Mouse (Mus musculus) intestine, embryonic 15.5 days (tissue): ENCODE measurements around the gene Tmem117. TPM values are rescaled to one million over a fixed set of nuclear protein-coding genes. Genes with fewer than 3 reads are reported as not detected.

Experiments
- ATAC-seq: fragments of 200-750 bp; cut with Nextera tagmentation; 2 replicates; pipeline ENCODE4 v1.8.0; 2017; ENCODE audit warnings: moderate TSS enrichment, moderate library complexity
- H3K27ac ChIP-seq: fragments of 300-500 bp; sonication (generic); 2 replicates; pipeline ENCODE4 v1.5.1; 2015; ENCODE audit warnings: mild to moderate bottlenecking, inconsistent platforms
- H3K27me3 ChIP-seq: fragments of 300-500 bp; sonication (generic); replicated peaks from 2 replicates; pipeline ENCODE4 v1.6.1; 2015; ENCODE audit warnings: inconsistent platforms
- H3K36me3 ChIP-seq: fragments of 300-500 bp; sonication (generic); 2 replicates; pipeline ENCODE4 v1.6.1; 2015; ENCODE audit warnings: inconsistent platforms
- H3K4me1 ChIP-seq: fragments of 300-500 bp; sonication (generic); replicated peaks from 2 replicates; pipeline ENCODE4 v1.6.1; 2015; ENCODE audit warnings: inconsistent platforms
- H3K4me2 ChIP-seq: fragments of 300-500 bp; sonication (generic); replicated peaks from 2 replicates; pipeline ENCODE4 v1.6.1; 2015; ENCODE audit warnings: mild to moderate bottlenecking, inconsistent platforms
- H3K4me3 ChIP-seq: fragments of 300-500 bp; sonication (generic); replicated peaks from 2 replicates; pipeline ENCODE4 v1.5.1; 2015; ENCODE audit warnings: inconsistent platforms
- H3K9ac ChIP-seq: fragments of 300-500 bp; sonication (generic); 2 replicates; pipeline ENCODE4 v1.6.1; 2015; ENCODE audit warnings: inconsistent platforms
- H3K9me3 ChIP-seq: fragments of 300-500 bp; sonication (generic); 2 replicates; pipeline ENCODE4 v1.6.1; 2016; ENCODE audit warnings: inconsistent platforms
- WGBS: fragments of 180-500 bp; shearing (Covaris S2); methylation state at CpG from one replicate; pipeline ENCODE4 v1.1.7; 2015; 5-methylcytosine and 5-hydroxymethylcytosine counted together
- polyA plus RNA-seq: library from polyadenylated mRNA; unstranded; fragments of >200 nt; fragmentation: Nextera tagmentation; extraction: Ambion mirVana; gene quantifications from 2 replicates; pipeline ENCODE4 v1.2.1, GENCODE M21; 2015

Gene Tmem117
- polyA plus RNA-seq, 1 experiment from 2014 or later, result 2.5 TPM

DNA sequence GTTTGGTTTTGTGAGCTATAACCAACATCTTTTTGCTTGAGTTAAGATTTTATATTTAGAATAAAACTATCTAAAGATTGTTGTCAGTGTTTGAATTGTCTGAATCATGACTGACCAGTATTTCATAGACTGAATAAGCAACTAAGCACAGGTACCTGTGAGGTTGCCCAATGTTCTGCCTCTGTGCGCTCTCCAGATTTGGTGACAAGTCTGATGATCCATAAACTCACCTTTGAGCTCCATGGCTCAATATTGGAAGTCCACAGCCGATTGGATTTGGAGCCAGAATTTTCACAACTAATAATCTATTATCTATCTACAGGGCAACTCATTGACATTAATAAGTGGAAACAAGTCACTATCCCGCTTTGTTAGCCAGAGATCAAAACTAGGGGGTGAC, 312.9 kb downstream of the Tmem117 start:
- 92% methylated on average over 3 of the region's 3 CpGs for WGBS
- Histone ChIP-seq H3K4me1 (no peaks in the 10 kb centered on the region), H3K9me3 (no peaks in the 10 kb centered on the region), H3K4me2 (no peak overlapping the region), H3K27ac (no peak overlapping the region), H3K9ac (no peak overlapping the region), H3K4me3 (no peak overlapping the region), H3K36me3 (no peaks in the 10 kb centered on the region), H3K27me3 (no peaks in the 10 kb centered on the region)
- no peak; the same call in 1 of the 2 replicates for ATAC-seq

DNA sequence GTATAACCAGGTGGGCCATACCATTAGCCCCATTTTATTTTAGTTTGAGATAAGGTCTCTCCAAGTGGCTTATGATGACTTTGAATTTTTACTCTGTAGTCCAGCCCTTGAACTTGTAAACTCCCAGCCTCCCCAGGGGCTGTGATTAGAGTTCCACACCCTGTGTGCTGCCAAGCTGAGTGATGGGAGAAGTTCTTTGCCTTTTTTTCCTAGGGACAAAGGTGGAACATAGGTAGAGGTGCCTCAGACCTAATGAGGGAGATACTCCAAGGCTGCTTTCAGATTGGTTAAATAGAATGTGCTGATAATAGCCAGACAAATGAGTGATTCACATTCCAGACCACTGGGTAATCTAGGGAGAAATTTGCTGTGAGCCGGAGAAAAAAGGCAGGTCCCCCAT, 313.4 kb downstream of the Tmem117 start:
- Histone ChIP-seq H3K9ac (no peak overlapping the region), H3K36me3 (no peaks in the 10 kb centered on the region), H3K27me3 (no peaks in the 10 kb centered on the region), H3K4me3 (no peak overlapping the region), H3K27ac (no peak overlapping the region), H3K4me2 (no peak overlapping the region), H3K4me1 (no peaks in the 10 kb centered on the region), H3K9me3 (no peaks in the 10 kb centered on the region)
- WGBS, result 21% methylated on average over 1 of the region's 1 CpGs
- peak; percentile 91 for ATAC-seq

DNA sequence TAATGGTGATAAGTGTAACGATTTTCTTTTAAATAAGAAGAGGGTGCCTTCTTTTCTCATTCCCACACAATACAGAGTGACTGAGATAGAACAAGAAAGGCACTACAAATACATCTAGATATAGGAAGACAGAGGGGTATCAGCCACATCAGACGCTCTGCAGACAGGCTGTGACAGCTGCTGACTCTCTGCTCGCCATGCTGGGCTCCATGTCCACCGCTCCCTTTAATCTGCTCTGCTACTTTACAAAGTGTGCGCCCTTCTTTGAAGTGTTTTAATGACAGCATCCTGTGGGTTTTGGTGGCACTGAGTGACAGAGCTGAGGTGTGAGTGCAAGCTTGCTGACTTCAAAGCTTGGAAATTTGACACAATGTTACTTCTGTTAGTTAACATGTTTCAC, 314.9 kb downstream of the Tmem117 start:
- no peak for ATAC-seq
- no peak overlapping the region for H3K9ac ChIP-seq
- 67% methylated on average over 5 of the region's 5 CpGs for WGBS
- H3K27ac ChIP-seq, result no peak overlapping the region
- H3K4me1 ChIP-seq, result no peaks in the 10 kb centered on the region
- H3K4me2 ChIP-seq, result no peak overlapping the region
- H3K36me3 ChIP-seq, result no peaks in the 10 kb centered on the region
- H3K27me3 ChIP-seq, result no peaks in the 10 kb centered on the region
- H3K9me3 ChIP-seq, result no peaks in the 10 kb centered on the region
- H3K4me3 ChIP-seq, result no peak overlapping the region

DNA sequence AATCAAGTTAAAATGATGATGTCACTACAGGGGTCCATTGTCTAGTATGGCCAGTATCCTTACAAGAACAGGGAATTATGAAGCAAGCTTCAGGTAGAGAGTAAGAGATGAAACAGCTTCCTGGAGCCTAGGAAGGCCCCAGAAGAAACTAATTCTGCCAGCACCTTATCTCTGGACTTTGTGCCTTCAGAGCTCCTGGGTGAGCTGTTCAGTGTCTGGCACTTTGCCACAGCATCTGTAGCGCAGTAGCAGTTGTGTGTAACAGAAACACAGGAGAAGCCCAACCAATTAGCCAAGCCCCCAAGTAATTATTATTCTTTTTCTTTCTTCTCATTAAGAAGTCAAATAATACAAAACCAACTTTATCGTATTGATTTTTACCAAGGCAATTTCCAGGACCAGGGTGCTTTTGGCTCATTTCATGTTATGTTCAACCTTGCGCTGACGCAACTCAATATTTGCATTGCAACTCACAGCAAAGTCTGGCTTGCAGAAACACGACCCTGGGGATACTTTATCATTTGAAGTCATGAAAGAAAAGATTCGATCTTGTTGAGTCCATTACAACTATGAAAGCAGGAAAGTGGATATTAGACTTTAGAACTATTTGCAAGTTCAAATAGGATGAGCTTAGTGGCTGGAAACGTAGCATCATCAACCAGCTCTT, 322.5 kb downstream of the Tmem117 start:
- H3K36me3 ChIP-seq, result no peaks in the 10 kb centered on the region
- no peak overlapping the region for H3K4me2 ChIP-seq
- H3K4me1 ChIP-seq, result no peaks in the 10 kb centered on the region
- no peak overlapping the region for H3K27ac ChIP-seq
- ATAC-seq, result peak; percentile 95
- H3K9ac ChIP-seq, result no peak overlapping the region
- H3K9me3 ChIP-seq, result no peaks in the 10 kb centered on the region
- H3K27me3 ChIP-seq, result no peaks in the 10 kb centered on the region
- 61% methylated on average over 7 of the region's 7 CpGs for WGBS
- H3K4me3 ChIP-seq, result no peak overlapping the region

DNA sequence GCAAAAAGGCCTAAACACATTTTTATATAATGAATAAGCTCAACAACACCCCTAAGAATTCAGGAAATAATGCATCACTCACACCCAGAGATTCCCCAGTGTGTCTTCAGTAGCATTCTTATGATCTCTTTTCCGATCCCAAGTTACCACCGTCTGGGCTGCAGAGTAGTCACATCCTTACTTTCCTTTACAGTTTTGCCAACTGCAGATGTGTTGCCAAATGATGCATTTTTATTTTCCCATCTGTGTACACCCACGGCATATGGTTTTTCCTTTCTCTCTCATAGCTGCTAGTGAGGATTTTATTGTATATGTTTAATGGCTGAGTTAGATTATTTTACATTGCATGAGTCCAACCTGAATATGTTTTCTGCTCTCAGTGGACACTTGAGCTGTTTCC, 327.7 kb downstream of the Tmem117 start:
- H3K4me1 ChIP-seq, result no peaks in the 10 kb centered on the region
- ATAC-seq, result no peak
- H3K4me3 ChIP-seq, result no peak overlapping the region
- 66% methylated on average over 3 of the region's 3 CpGs for WGBS
- no peak overlapping the region for H3K27ac ChIP-seq
- H3K4me2 ChIP-seq, result no peak overlapping the region
- no peaks in the 10 kb centered on the region for H3K9me3 ChIP-seq
- H3K9ac ChIP-seq, result no peak overlapping the region
- no peaks in the 10 kb centered on the region for H3K27me3 ChIP-seq
- no peaks in the 10 kb centered on the region for H3K36me3 ChIP-seq

DNA sequence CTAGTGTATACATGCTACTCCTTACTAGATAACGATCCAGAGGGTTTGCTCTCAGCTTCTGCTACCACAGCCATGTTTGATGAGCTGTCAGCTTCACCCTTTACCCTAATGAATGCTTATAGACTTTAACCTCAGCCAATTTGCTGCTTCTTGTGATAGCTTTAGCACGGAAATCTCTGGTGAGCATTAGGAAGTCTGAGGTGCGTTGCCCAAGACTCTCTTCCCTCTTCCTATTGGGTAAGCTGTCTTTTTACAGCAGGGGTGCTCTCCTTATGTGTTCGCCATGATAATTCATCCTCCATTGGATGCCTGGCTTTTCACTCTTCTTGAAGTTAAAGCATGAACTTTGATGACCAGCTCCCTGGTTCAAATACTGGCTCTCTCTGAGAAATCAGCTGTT, 328.2 kb downstream of the Tmem117 start:
- Histone ChIP-seq H3K4me1 (no peaks in the 10 kb centered on the region), H3K4me2 (no peak overlapping the region), H3K9ac (no peak overlapping the region), H3K4me3 (no peak overlapping the region), H3K27me3 (no peaks in the 10 kb centered on the region), H3K27ac (no peak overlapping the region), H3K9me3 (no peaks in the 10 kb centered on the region), H3K36me3 (no peaks in the 10 kb centered on the region)
- 67% methylated on average over 4 of the region's 4 CpGs for WGBS
- ATAC-seq, result peak; percentile 41; the same call in 1 of the 2 replicates

DNA sequence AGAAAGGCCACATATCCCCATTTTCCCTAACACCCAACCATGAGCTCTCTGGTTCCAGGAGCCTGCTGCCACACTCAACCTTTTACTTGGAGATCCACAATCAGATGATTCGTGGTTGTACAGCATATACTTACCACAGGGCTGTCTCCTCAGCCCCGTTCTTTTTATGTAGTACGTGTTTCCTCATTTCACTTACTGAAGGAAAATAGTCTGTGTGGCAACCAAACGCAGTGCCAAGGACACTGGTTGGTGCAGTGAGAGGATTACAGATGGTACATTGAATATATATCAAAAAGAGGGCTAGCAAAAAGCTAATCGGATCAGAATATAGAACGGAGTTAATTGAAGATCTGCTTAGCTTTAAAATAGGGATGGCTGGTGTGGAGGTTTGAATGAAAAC, 338.0 kb downstream of the Tmem117 start:
- Histone ChIP-seq H3K9me3 (no peaks in the 10 kb centered on the region), H3K4me2 (no peak overlapping the region), H3K36me3 (no peaks in the 10 kb centered on the region), H3K27me3 (no peaks in the 10 kb centered on the region), H3K27ac (no peak overlapping the region), H3K4me1 (no peaks in the 10 kb centered on the region), H3K4me3 (no peak overlapping the region), H3K9ac (no peak overlapping the region)
- ATAC-seq, result no peak
- WGBS, result 92% methylated on average over 6 of the region's 6 CpGs

DNA sequence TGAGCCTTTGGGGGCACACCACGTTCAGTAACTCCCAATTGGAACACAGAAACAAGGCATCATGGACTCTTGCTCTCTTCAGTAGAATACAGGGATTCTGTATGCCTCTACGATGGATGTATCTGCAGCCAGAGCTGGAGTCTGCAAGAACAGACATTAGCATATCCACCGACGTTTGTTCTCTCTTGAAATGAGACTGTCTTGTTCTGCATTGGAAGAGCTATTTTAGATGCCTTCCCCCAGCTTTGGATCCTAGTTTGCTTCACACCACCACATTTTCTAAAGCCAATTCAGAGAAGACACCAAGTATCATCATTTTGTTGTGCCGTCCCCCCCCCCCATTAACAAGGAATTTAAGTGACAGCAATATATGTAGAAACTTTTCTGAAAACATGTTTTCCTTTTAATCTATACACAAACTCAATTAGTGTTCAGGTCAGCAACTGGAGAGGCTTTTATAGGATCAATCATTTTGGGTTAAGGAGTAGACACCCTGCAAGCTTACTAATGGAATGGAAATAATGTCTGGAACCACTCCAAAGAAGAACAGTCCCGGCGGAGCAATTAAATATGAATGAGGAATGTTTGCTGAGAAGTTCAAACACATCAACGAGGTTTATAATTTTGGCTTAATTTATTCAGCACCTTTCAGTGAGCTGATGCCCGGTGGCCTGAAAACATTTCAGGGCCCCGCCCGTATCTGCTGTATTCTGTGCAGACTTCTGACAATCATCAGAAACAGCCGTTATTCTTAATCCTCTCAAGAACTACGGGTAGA, 339.6 kb downstream of the Tmem117 start:
- H3K4me3 ChIP-seq, result no peak overlapping the region
- no peaks in the 10 kb centered on the region for H3K9me3 ChIP-seq
- H3K27me3 ChIP-seq, result no peaks in the 10 kb centered on the region
- WGBS, result 65% methylated on average over 13 of the region's 13 CpGs
- H3K36me3 ChIP-seq, result no peaks in the 10 kb centered on the region
- H3K4me1 ChIP-seq, result no peaks in the 10 kb centered on the region
- no peak overlapping the region for H3K27ac ChIP-seq
- ATAC-seq, result no peak
- no peak overlapping the region for H3K9ac ChIP-seq
- no peak overlapping the region for H3K4me2 ChIP-seq

DNA sequence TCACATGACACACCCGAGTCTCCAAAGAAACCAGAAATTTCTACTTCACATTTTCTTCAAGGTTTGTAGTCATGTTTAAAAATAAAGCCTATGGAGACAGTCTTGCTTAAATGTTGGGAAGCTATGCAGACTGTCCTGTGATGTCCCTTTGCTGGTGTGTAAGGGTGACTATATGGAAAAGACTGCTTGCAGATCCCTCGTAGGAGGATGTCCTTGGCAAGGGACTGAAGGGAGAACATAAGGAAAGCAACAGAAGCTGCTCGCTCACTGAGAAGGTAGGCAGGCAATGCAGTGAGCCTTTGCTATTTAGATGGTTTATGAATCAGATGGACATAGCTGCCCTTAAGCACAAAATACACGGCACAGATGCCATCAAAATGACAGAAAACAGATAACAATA, 352.8 kb downstream of the Tmem117 start:
- no peak for ATAC-seq
- Histone ChIP-seq H3K9ac (no peak overlapping the region), H3K27me3 (no peaks in the 10 kb centered on the region), H3K27ac (no peak overlapping the region), H3K4me1 (no peaks in the 10 kb centered on the region), H3K4me2 (no peak overlapping the region), H3K9me3 (no peaks in the 10 kb centered on the region), H3K36me3 (no peaks in the 10 kb centered on the region), H3K4me3 (no peak overlapping the region)
- WGBS, result 79% methylated on average over 4 of the region's 4 CpGs

DNA sequence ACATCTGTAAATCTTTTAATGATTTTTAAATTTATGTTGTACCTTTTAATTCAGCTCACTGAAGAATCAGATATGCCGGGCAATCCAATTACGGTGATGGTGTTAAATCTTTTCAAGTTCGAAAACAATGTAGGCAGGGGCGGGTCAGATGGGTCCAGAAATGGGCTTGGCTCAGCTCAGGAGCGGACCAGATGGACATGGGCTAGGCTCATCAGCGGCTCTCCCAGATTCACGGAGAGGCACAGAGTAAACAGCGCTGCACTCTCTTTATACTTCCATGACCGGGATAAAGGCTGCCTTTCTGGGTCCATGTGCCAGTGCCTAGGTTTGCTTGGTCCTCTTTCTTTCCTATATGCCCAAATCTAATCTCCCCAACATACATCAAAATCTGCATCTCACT, 366.3 kb downstream of the Tmem117 start:
- Histone ChIP-seq H3K4me1 (no peaks in the 10 kb centered on the region), H3K27me3 (no peaks in the 10 kb centered on the region), H3K4me2 (no peak overlapping the region), H3K4me3 (no peak overlapping the region), H3K9me3 (no peaks in the 10 kb centered on the region), H3K9ac (no peak overlapping the region), H3K27ac (no peak overlapping the region), H3K36me3 (no peaks in the 10 kb centered on the region)
- no peak for ATAC-seq
- 88% methylated on average over 9 of the region's 9 CpGs for WGBS

DNA sequence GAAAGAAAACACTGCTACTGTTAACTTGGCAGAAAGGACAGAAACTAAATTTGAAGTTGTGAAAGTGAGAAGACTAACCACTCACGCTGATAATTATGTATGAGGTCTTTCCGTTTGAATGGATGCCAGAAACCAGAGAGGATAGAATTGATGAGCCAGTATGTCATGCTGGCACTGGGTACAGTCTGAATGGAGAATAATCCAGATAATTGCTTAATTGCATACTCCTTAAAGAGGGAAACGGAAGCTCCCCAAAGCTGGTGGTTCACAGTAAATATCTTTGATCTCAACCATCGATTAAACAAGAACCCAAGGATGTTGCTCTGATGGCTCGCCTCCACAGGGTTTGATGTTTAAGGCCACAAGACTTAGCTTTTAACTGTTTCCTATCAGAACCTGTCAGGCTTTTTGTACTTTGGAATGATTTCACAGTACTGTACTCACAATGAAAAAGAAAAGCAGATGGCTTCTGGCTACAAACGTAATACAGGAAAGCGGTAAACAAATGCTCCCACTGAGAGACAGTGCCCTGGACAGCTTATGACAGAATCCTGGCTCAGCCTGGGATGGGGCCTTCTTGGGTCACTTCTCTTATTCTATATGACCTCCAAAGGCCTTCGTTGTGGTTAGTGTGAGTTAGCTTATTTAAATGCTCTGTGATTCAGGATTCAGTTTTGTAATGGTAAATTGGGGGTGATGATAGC, 376.2 kb downstream of the Tmem117 start:
- Histone ChIP-seq H3K9ac (no peak overlapping the region), H3K4me3 (no peak overlapping the region), H3K27me3 (no peaks in the 10 kb centered on the region), H3K4me2 (no peak overlapping the region), H3K4me1 (no peaks in the 10 kb centered on the region), H3K9me3 (no peaks in the 10 kb centered on the region), H3K27ac (no peak overlapping the region), H3K36me3 (no peaks in the 10 kb centered on the region)
- WGBS, result 60% methylated on average over 8 of the region's 8 CpGs
- ATAC-seq, result no peak

DNA sequence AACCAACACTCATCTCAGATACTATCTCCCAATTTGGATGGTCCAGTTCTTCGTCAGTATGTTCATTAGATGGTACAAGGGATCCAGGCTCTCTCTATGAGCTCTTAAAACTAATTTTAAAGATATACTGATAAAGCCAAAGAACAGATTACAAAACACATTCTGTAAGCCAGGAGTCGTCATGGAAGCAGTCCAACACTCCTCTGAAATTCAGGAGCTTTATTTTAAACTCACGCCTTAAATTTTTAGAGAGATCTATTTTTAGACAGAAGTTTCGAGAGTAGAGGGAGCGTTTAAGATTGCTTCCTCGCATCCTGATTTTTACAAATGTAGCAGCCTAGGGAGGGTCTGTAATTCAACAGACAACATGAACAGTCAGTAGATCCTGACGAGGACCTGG, 393.2 kb downstream of the Tmem117 start:
- Histone ChIP-seq H3K27ac (no peak overlapping the region), H3K4me2 (no peak overlapping the region), H3K9me3 (no peaks in the 10 kb centered on the region), H3K4me3 (no peak overlapping the region), H3K27me3 (no peaks in the 10 kb centered on the region), H3K4me1 (no peaks in the 10 kb centered on the region), H3K9ac (no peak overlapping the region), H3K36me3 (no peaks in the 10 kb centered on the region)
- ATAC-seq, result no peak
- WGBS, result 69% methylated on average over 7 of the region's 7 CpGs
